In the genomic region with DNA sequence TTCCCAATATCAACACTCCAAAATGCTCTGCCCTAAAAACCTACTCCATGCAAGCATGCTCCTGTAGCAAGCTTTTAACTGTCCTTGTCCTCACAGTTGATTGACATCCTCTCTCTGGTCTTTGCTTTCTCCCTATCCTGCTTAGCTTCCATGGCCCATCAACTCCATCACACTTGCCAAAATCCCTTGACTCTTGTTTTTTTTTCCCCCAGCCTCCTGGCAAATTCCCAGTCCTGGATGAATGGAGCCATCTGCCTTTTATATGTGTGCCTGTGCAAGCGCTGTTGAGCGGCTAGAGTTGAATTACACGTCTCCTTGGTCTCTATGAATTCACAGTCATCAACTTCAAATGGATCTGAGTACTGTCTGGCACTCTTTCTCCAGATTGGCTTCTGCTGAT, we compare ENCODE assay signal across 14 mouse cellular contexts. TPM values are rescaled to one million over a fixed set of nuclear protein-coding genes. Genes with fewer than 3 reads are reported as not detected.
DNase-seq lines count a peak whose midpoint lies in the region; ATAC-seq lines count a peak whose summit lies in the region.
"Had no signal": no experiment of that assay in that cellular context is flagged by ENCODE, and none has a peak within 500 bp of the region (broad histone marks: within the 10 kb centered on the region; RNA-seq: fewer than 3 reads in every experiment).

No protein-coding gene starts in this region.

- intact Hi-C loops in heart, postnatal 10 days (cut with DNase I): no loop called here

- H3K9ac ChIP-seq in heart, embryonic 12.5 days: no peak overlapping the region
- H3K9ac ChIP-seq: heart, embryonic 15.5 days; liver, postnatal 0 days; stomach, embryonic 15.5 days had no signal

- 78% methylated on average over 3 of the region's 3 CpGs for WGBS in heart, embryonic 12.5 days

- H3K36me3 ChIP-seq in heart, embryonic 12.5 days: no peaks in the 10 kb centered on the region
- H3K36me3 ChIP-seq: heart, embryonic 15.5 days; stomach, embryonic 15.5 days had no signal

- no peak for ATAC-seq in heart, embryonic 12.5 days (ENCODE audit: insufficient number of reproducible peaks, low FRiP score)
- ATAC-seq: CD4-positive, CD25-positive, alpha-beta regulatory T cell, adult 4 months; liver, postnatal 0 days had no signal

- H3K4me3 ChIP-seq in heart, embryonic 12.5 days: no peak overlapping the region
- H3K4me3 ChIP-seq: erythroblast, embryonic 14.5 days; heart, embryonic 15.5 days; stomach, embryonic 15.5 days had no signal

- H3K27ac ChIP-seq in heart, embryonic 12.5 days (ENCODE audit: poor library complexity, severe bottlenecking): no peak overlapping the region
- H3K27ac ChIP-seq: heart, embryonic 15.5 days; stomach, embryonic 15.5 days had no signal

- no peak overlapping the region for H3K4me2 ChIP-seq in heart, embryonic 12.5 days
- H3K4me2 ChIP-seq: heart, embryonic 15.5 days; stomach, embryonic 15.5 days had no signal

- H3K27me3 ChIP-seq in heart, embryonic 12.5 days (replicated peaks): no peaks in the 10 kb centered on the region
- H3K27me3 ChIP-seq: heart, embryonic 15.5 days; stomach, embryonic 15.5 days had no signal

- DNase-seq in heart, adult 11 months: peak; percentile 83
- DNase-seq in urinary bladder, postnatal 14 days (ENCODE audit: low spot score): peak; percentile 11
- no peak for DNase-seq in urinary bladder, postnatal 4 days (ENCODE audit: low spot score in 2 of 2)
- peak; percentile 56 to 59 for DNase-seq in heart, postnatal 10 days
- no peak for DNase-seq in spleen, postnatal 36 days (ENCODE audit: low spot score in 2 of 2)
- DNase-seq in ovary, postnatal 36 days (ENCODE audit: low spot score): no peak
- DNase-seq in ovary, postnatal 10 days (ENCODE audit: low spot score): no peak
- DNase-seq: liver, postnatal 0 days; retina, postnatal 1 day had no signal

- no peaks in the 10 kb centered on the region for H3K4me1 ChIP-seq in heart, embryonic 12.5 days (replicated peaks)
- H3K4me1 ChIP-seq: heart, embryonic 15.5 days; stomach, embryonic 15.5 days had no signal

- H3K9me3 ChIP-seq in heart, embryonic 12.5 days (replicated peaks): 0 out of 2 replicates have a peak, but pooled peaks cover 3% of the 10 kb centered on the region
- H3K9me3 ChIP-seq: heart, embryonic 15.5 days; stomach, embryonic 15.5 days had no signal

RNA-seq across cellular contexts. Expression of gene Atic, which starts 16.5 kb away (rescaled TPM):
- polyA plus RNA-seq in heart, embryonic 12.5 days (2016; fragmentation: Nextera tagmentation; extraction: Ambion mirVana): 40.1 and 44.2 TPM in 2 replicates
- 10 to 100 TPM; 23.2 to 26.2 TPM for total RNA-seq in heart, postnatal 10 days (2021)

Comparison
In these comparisons a context has a peak if more than half of its experiments do, and no peak if none do; other contexts are left out.
1. DNase-seq: peak in heart, adult 11 months (single experiment), urinary bladder, postnatal 14 days (single experiment) and heart, postnatal 10 days (2 of 2); none in urinary bladder, postnatal 4 days (0 of 2), spleen, postnatal 36 days (0 of 2), ovary, postnatal 36 days (single experiment) and ovary, postnatal 10 days (single experiment).